Mouse (Mus musculus) 416B (cell line): Measurements from ENCODE around the gene Lrp8.

Source experiments
- DNase-seq: peaks from one replicate; pipeline ENCODE4 v3.0.0; 2011; ENCODE audit warnings: low read depth

Lrp8 gene

GRCm38 (mm10) chr4:107846795-107847194, 44.7 kb downstream of the Lrp8 start:
- DNase-seq, result no peak

GRCm38 (mm10) chr4:107848546-107848945, 46.5 kb downstream of the Lrp8 start:
- DNase-seq, result no peak

- peak; percentile 9 for DNase-seq
Observed at GRCm38 (mm10) chr4:107849621-107850020, 47.6 kb downstream of the Lrp8 start.

GRCm38 (mm10) chr4:107850091-107850490, 48.0 kb downstream of the Lrp8 start:
- no peak for DNase-seq

- DNase-seq, result no peak
Observed at GRCm38 (mm10) chr4:107853333-107853732, 51.3 kb downstream of the Lrp8 start.

- DNase-seq, result no peak
Observed at GRCm38 (mm10) chr4:107853836-107854235, 51.8 kb downstream of the Lrp8 start.

- DNase-seq, result no peak
Observed at GRCm38 (mm10) chr4:107856958-107857686, 55.1 kb downstream of the Lrp8 start.

- DNase-seq, result no peak
Observed at GRCm38 (mm10) chr4:107858995-107859394, 56.9 kb downstream of the Lrp8 start.

- peak; percentile 47 for DNase-seq
Observed at GRCm38 (mm10) chr4:107864866-107865265, 62.8 kb downstream of the Lrp8 start.

- peak; percentile 97 for DNase-seq
Observed at GRCm38 (mm10) chr4:107879254-107880050, 77.4 kb downstream of the Lrp8 start, which contains the start of gene Magoh. TSS of gene Magoh (plus strand) at chr4:107879755.

- no peak for DNase-seq
Observed at GRCm38 (mm10) chr4:107881631-107882030, 79.6 kb downstream of the Lrp8 start.

GRCm38 (mm10) chr4:107886371-107886770, 84.3 kb downstream of the Lrp8 start:
- no peak for DNase-seq

- DNase-seq, result no peak
Observed at GRCm38 (mm10) chr4:107889385-107889730, 87.3 kb downstream of the Lrp8 start.

GRCm38 (mm10) chr4:107889731-107890432, 87.8 kb downstream of the Lrp8 start, which contains the start of gene 0610037L13Rik:
TSS of gene 0610037L13Rik (plus strand) at chr4:107889813.
- peak; percentile 99 for DNase-seq

- DNase-seq, result peak; percentile 65
Observed at GRCm38 (mm10) chr4:107892663-107893062, 90.6 kb downstream of the Lrp8 start.

- DNase-seq, result no peak
Observed at GRCm38 (mm10) chr4:107899211-107899927, 97.3 kb downstream of the Lrp8 start.

GRCm38 (mm10) chr4:107900206-107900605, 98.1 kb downstream of the Lrp8 start:
- no peak for DNase-seq

GRCm38 (mm10) chr4:107904252-107904651, 102.2 kb downstream of the Lrp8 start:
- peak; percentile 94 for DNase-seq

GRCm38 (mm10) chr4:107906561-107906960, 104.5 kb downstream of the Lrp8 start:
- DNase-seq, result peak; percentile 55

GRCm38 (mm10) chr4:107910020-107910419, 108.0 kb downstream of the Lrp8 start:
- no peak for DNase-seq

GRCm38 (mm10) chr4:107920336-107920735, 118.3 kb downstream of the Lrp8 start:
- DNase-seq, result no peak

GRCm38 (mm10) chr4:107921152-107921695, 119.2 kb downstream of the Lrp8 start:
- peak; percentile 62 for DNase-seq
